Mouse (Mus musculus) liver, embryonic 14.5 days (tissue): ENCODE data around the gene Ankrd12.

ENCODE experiments used
- CTCF ChIP-seq: IDR thresholded peaks from 2 replicates; pipeline ENCODE4 v1.5.1; 2016; ENCODE audit warnings: antibody characterized with exemption, low read depth, control low read depth
- EP300 ChIP-seq: IDR thresholded peaks from 2 replicates; pipeline ENCODE4 v1.6.1; 2016; ENCODE audit warnings: antibody characterized with exemption, low read depth

DNA sequence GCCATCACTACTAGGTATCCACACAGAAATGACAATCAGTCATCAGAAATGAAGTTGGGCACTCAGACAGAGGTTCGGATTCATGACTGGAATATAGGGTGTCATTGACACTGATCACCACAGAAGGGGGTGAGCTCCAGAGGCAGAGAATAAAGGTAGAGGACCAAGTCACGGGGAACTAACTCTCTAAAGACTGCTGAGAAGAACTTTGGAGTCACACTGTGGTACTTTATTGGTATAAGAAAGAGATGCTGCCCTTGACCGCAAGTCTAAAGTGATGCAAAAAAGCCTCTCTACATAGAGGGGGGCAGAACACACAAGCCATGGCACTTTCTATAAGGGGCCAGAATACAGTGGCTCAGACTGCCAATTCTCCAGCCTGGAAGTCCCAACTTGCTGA is 120.7 kb downstream of the Ankrd12 start:
- no peak for TF ChIP-seq CTCF
- TF ChIP-seq EP300, result no peak
